Mouse (Mus musculus) G1E-ER4 (cell line): Measurements from ENCODE around the gene Fgf5. TPM values are rescaled to one million over a fixed set of nuclear protein-coding genes. Genes with fewer than 3 reads are reported as not detected.

Experiments used
- GATA1 ChIP-seq: IDR thresholded peaks from one replicate; pipeline ENCODE4 v1.8.0; 2012; ENCODE audit warnings: low read length, inconsistent platforms
- polyA plus RNA-seq: library from polyadenylated mRNA; stranded (reverse); fragments of >175 nt; gene quantifications from 2 replicates; pipeline ENCODE4 v1.2.3, GENCODE M21; 2012

Gene Fgf5
- not detected in 2 replicates for polyA plus RNA-seq

DNA sequence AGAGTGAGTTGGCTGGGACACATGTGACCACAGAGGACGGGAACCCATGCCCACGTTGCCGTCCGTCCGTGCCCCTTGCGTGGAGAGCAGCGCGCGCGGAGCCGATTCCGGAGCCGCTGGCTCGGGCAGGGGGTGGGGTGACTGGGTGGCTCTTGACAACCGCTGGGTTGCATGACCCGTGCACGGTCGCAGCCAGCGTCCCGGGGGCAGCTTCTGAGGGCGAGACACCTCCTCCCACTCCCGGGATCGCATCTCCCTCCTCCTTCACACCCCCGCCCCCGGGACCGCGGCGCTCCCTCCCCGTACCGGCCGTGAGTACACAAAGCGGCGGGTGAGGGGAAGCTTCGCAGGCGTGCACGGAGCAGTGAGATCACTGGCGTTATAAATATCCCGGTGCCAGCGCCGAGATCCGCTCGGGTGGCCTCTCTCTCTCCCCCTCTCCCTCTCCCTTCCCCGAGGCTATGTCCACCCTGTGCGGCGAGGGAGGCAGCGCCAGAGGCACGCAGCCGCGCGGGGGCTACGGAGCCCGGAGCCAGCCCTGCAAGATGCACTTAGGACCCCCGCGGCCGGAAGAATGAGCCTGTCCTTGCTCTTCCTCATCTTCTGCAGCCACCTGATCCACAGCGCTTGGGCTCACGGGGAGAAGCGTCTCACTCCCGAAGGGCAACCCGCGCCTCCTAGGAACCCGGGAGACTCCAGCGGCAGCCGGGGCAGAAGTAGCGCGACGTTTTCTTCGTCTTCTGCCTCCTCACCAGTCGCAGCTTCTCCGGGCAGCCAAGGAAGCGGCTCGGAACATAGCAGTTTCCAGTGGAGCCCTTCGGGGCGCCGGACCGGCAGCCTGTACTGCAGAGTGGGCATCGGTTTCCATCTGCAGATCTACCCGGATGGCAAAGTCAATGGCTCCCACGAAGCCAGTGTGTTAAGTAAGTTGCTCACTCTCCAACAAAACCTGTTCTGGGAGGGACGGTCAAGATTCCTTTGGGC is at the start of gene Fgf5:
Fgf5 (plus strand) TSS at position 347 of the 984 bp plus-strand sequence.
- TF ChIP-seq GATA1 = no peak

- no peak for TF ChIP-seq GATA1
Measured at GRCm38 (mm10) chr5:98212501-98212900, 41.5 kb upstream of the Fgf5 start.

DNA sequence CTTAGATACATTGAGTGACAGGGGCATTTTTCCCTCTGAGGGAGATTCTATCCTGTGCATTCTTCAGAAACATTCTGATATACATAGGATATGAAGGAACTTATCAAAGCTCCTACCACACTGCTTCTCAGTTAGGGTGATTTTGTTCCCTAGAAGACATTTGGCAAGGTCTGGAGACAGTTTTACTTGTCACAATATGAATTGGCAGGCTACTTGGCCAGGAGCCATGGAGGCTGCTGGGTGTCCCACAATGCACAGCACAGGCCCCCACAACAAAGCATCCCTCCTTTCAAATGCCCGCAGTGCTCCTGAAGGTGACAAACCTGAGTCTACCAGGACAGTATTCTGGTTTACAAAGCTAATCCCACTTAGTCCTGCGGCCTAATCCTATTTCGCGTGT is 32.0 kb upstream of the Fgf5 start:
- TF ChIP-seq GATA1 = no peak

DNA sequence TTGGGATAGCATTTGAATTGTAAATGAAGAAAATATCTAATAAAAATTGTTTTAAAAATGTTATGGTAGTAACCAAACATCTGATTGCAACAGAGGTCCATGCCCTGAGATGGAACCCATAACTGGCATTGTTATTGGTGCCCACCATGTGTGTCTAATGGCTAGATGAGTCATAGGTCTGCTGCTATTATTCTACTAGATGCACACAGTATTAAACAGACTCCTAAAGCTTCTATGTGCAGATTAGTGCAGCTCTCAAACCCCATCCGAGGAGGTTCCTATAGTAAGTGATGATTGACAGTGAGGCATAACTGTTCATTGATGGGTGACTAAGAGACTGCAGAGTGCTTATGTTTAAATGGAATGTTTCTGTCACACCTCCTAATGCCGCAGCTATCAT is 27.3 kb upstream of the Fgf5 start:
- no peak for TF ChIP-seq GATA1

DNA sequence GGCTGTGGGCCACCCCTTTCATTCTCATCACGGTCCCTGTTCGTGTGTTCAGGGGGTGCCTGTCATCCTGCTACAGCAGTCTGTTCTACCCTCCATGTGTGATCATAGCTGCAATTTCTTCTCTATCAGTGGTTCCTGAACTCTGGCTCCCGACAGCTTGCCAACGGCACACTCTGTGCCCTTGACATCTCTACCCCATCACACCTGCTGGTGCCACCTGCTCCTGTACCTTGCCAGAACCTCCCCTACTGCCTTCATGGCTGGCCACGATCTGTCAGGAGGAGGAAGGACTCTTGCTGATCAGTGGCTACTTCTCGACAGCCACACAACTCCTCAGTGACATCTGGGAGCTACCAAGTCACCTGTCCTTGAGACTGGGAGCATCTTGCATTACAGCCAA is 24.5 kb upstream of the Fgf5 start:
- TF ChIP-seq GATA1 = no peak

GRCm38 (mm10) chr5:98238466-98238865 is 15.5 kb upstream of the Fgf5 start:
- TF ChIP-seq GATA1 = no peak

DNA sequence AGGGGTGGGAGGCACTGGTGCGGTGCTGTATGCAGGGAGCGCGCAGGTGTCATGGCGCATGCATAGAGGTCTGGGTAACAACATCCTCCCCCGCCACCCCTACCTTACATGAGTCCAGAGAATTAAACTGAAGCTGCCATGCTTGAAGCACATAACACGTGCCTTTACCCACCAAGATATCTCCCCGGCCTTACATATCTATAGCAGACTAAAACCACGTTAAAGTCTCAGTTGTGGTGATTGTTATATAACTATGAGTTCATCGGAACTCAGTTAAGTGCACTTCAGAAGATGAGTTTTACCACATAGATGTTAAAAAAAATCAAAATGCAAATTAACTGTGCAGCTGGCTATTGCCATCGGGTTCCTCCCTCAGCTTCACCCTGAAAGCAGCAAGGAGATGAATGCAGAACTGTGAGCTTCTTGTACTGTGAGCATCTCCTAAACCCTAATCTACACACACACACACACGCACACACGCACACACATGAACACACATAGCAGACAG is 12.6 kb upstream of the Fgf5 start:
- no peak for TF ChIP-seq GATA1

GRCm38 (mm10) chr5:98245303-98245702 is 8.7 kb upstream of the Fgf5 start:
- no peak for TF ChIP-seq GATA1

- TF ChIP-seq GATA1 = no peak
Measured at GRCm38 (mm10) chr5:98245976-98246375, 8.0 kb upstream of the Fgf5 start.

DNA sequence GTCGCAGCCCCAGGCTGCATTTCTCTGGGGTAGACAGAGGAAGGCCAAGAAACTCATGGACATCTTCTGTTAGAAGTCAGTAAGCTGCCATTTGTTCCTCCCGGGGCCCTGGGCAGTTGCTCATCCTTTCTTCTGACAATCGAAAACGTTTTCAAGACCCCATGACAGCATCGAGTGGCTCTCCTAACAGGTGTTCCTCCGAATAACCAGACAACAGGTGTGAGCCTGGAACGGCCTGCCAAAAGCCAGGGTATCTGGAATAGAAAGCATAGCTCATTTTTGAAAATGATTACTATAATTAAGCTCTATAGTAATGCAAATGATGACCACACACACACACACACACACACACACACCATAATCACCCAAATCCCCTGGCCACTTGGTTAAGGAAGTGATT is 7.2 kb upstream of the Fgf5 start:
- TF ChIP-seq GATA1 = no peak

DNA sequence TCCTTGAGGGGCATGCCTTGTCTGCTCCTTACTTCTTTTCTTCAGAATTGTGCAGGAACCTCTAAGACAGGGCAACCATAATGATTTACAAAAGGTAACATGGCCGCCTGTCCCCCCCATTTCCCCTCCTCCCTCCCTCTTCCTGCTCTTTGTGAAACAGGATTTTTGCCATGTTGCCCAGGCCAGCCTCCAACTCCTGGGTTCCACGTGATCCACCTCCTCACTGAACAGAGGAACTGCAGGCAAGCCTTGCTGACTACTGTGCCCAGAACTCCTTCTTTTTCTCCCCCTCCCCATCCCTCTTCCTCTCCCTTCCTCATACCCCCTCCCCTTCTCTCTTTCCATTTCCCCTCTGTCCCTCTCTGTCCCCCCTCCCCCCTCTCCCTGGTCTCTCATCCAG is 6.5 kb upstream of the Fgf5 start:
- no peak for TF ChIP-seq GATA1

GRCm38 (mm10) chr5:98253147-98253546 is 837 bp upstream of the Fgf5 start:
- TF ChIP-seq GATA1 = no peak

DNA sequence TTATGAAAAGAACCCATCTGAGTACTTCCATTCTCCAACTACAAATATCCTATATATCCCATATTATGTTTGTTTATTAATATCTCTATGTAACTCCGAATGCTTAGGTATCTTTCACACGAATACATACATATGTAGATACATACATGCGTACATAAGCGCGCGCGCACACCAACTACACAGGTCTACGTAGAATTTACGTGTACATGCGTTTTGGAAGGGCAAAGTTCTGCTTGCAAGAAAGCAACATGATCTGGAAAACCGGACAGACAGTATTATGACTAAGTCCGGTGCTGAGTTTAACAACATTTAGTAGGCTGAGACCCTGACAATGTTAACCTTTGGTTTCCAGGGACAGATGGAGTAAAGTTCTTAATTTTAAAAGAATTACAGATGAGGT is 1.2 kb downstream of the Fgf5 start:
- TF ChIP-seq GATA1 = no peak

GRCm38 (mm10) chr5:98255760-98256490 is 1.9 kb downstream of the Fgf5 start:
- TF ChIP-seq GATA1 = no peak

DNA sequence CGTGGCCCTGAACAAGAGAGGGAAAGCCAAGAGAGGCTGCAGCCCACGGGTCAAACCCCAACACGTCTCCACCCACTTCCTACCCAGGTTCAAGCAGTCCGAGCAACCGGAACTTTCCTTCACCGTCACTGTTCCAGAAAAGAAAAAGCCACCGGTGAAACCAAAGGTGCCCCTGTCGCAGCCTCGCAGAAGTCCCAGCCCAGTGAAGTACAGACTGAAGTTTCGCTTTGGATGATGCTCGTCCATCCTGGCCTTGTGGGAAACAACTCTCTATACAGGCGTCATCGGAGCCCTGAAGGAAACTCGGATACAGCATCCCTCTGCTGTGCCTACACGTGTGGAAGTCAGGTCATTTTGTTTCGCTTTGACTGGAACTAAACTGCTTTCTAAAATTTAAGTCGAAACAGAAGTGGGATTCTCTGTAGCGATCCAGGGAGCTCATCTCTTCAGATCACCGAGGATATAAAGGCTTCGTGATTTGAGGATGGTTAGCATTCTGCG is 21.4 kb downstream of the Fgf5 start:
- TF ChIP-seq GATA1 = no peak

DNA sequence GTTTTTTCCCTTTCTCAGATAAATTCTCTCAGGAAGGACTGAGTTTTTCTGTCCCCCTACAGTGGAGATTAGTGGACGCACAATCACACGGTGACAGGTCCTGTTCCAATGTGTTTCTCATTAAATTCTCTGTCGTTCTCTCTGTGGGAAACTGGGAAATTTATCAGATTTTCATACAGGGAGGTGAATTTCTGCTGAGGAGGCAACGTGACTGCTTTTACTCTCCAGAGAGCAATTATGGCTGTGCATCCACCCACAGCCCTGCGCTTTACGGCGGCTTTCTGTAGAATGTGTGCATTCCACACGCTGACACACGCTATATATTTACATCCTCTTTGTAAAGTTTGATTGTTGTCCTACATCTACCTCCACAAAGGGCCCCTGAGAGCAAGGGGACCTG is 28.0 kb downstream of the Fgf5 start:
- TF ChIP-seq GATA1 = no peak
